Mouse (Mus musculus): ENCODE data around the gene Zfp524.

GRCm38 (mm10) chr7:4976832-4977231 is 37.4 kb upstream of the Zfp524 start:
- no peak for TF ChIP-seq EP300 (IDR thresholded peaks at IDR 0.05; ENCODE audit: low read depth)
- TF ChIP-seq CTCF (IDR thresholded peaks at IDR 0.05; ENCODE audit: low read depth): peak; percentile 29
